Mouse (Mus musculus): ENCODE measurements around the gene Arl6.

DNA sequence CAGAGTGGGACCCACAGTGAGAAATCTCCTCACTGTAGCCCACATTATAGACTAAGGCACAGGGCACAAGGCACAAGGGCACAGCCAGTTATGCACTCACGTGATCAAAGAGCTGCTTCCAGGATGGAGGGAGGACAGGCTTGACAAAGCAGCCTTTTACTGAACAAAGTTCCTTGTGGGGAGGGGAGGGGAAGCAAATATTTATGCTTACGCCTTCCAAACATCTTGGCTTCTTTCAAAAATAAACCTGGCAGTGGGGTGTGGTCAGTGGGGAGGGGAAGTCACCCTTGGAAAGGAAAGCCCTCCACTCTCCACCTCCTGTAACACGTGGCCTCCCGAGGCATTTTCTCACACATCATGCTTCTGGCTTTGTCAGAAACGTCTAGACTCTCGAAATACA is 52.9 kb downstream of the Arl6 start:
- no peak for TF ChIP-seq CTCF (conservative IDR thresholded peaks at IDR 0.05; ENCODE audit: insufficient read depth, insufficient read length, low read depth, low read length)
- TF ChIP-seq POLR2A (IDR thresholded peaks at IDR 0.05; ENCODE audit: low read depth, low read length), result no peak
